ENCODE assay signal across 8 mouse cellular contexts in the genomic region with DNA sequence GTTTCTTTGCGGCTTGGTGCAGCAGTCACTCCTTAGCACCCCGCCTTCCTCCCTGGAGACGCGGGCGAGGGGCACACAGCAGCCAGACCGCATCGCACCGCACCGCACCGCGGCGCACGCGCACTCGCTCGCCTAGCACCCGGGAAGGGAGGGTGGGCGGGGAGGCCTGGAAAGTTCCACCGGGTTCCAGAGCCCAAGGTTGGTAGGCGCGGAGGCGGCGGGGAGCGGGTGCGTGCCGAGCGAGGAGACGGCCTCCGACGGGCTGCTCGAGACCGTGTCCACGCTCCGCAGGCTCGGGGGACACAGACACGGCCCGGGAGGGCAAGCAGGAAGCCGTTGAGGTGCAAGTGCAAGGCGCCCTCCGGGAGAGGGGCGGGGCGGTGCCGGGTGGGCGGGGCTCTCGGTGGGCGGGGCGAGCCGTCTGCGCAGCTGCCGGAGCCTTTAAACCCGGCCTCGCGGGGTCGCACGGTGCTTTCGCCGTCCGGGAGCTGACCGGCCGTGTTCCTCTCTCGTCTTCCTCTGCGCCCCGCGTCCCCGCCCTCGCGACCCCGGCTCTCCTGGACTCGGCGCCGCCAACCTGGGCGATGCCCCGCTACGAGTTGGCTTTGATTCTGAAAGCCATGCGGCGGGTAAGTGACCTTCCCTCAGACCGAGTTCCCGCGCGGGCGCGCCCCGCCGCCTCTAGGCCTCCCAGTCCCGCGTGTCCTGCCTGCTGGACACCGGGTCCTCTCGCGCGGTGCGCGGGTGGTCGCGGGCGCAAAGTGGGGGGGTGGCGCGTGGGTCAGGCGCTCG. TPM values are rescaled to one million over a fixed set of nuclear protein-coding genes. Genes with fewer than 3 reads are reported as not detected.
DNase-seq lines count a peak whose midpoint lies in the region.

A gene (plus strand): TSS at position 419 of the 792 bp plus-strand sequence.
A gene (plus strand): TSS at position 465 of the 792 bp plus-strand sequence.
A gene (plus strand): TSS at position 471 of the 792 bp plus-strand sequence.

- peaks cover 39% of the 10 kb centered on the region for H3K4me1 ChIP-seq in megakaryocyte, embryonic 14.5 days

- H3K36me3 ChIP-seq in megakaryocyte, embryonic 14.5 days (replicated peaks; ENCODE audit: low read length) = peaks cover 30% of the 10 kb centered on the region

- DNase-seq in adrenal gland, adult (ENCODE audit: inconsistent age in 2 of 2, low spot score in 1 of 2) = peak; percentile 90 to 99
- DNase-seq in embryo, embryonic 10 days (ENCODE audit: low spot score) = peak; percentile 89
- peak; percentile 89 for DNase-seq in gastrocnemius, postnatal 10 days
- peak; percentile 91 for DNase-seq in induced T-regulatory cell, adult 2 months (ENCODE audit: low read depth)
- DNase-seq in left cerebral cortex, adult 9 months (ENCODE audit: low spot score in 2 of 2) = peak; percentile 65 to 86
- peak; percentile 85 to 88 for DNase-seq in right cerebral cortex, adult 2 months (ENCODE audit: low spot score in 2 of 2)
- peak; percentile 56 for DNase-seq in urinary bladder, postnatal 10 days (ENCODE audit: low spot score)

- peaks cover 7% of the 10 kb centered on the region for H3K27me3 ChIP-seq in megakaryocyte, embryonic 14.5 days (replicated peaks)

- peak within 1 kb of the TSS; percentile 98 for H3K4me3 ChIP-seq in megakaryocyte, embryonic 14.5 days (replicated peaks)

- H3K9me3 ChIP-seq in megakaryocyte, embryonic 14.5 days = peaks cover 19% of the 10 kb centered on the region

RNA-seq across cellular contexts. Expression of the first gene that starts in this region (rescaled TPM):
- total RNA-seq in gastrocnemius, postnatal 10 days (2021) = 10 to 100 TPM; 19.6 to 24.1 TPM
- 13.9 TPM in 1 of 2 replicates, not detected in the other for polyA plus RNA-seq in megakaryocyte, embryonic 14.5 days (2012; ENCODE audit: insufficient read depth, low replicate concordance)

RNA-seq across cellular contexts. Expression of the second gene that starts in this region (rescaled TPM):
- total RNA-seq in gastrocnemius, postnatal 10 days (2021) = not detected
- not detected in 2 replicates for polyA plus RNA-seq in megakaryocyte, embryonic 14.5 days (2012; ENCODE audit: insufficient read depth, low replicate concordance)

RNA-seq across cellular contexts. Expression of the third gene that starts in this region (rescaled TPM):
- 1 to 10 TPM; 3.8 to 4.1 TPM for total RNA-seq in gastrocnemius, postnatal 10 days (2021)
- polyA plus RNA-seq in megakaryocyte, embryonic 14.5 days (2012; ENCODE audit: insufficient read depth, low replicate concordance) = not detected in 2 replicates

Comparison
In these comparisons a context has a peak if more than half of its experiments do, and no peak if none do; other contexts are left out.
1. Peak in every context shown above with its lines: DNase-seq and H3K4me3 ChIP-seq.